ENCODE assay signal across 8 mouse cellular contexts in the genomic region with DNA sequence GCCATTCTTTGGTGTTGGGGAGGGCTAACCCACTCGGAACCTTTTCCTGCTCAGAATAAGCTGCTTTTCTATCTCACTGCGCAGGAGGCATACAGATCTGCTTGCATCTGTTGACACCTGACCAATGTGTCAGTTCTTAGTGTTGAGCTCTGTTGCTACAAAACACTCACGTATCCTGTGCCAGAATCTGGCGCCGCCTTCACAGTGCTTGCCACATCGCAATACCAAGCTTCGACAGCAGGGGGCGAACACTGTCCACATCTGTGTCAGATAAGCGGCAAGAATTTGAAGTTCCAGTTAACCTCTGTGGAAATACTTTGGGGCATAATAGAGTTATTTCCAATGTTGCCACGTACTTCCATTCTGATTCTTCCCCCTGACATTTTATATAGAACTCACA. TPM values are rescaled to one million over a fixed set of nuclear protein-coding genes. Genes with fewer than 3 reads are reported as not detected.
DNase-seq lines count a peak whose midpoint lies in the region; TF ChIP-seq lines count a peak whose summit lies in the region.

No protein-coding gene starts in this region.

- H3K4me3 ChIP-seq in gastrocnemius, adult 2 months, result peak overlapping the region; percentile 45

- peak overlapping the region; percentile 84 for H3K27ac ChIP-seq in gastrocnemius, adult 2 months

- DNase-seq in ZHBTc4 (ENCODE audit: low read depth, low spot score), result peak; percentile 88
- peak; percentile 87 to 94 for DNase-seq in cerebellum, postnatal 25 days
- DNase-seq in gastrocnemius, adult 2 months, result peak; percentile 97
- peak; percentile 63 for DNase-seq in hindlimb bud, embryonic 11.5 days (ENCODE audit: extremely low spot score, low read depth, low spot score)
- peak; percentile 95 to 99 for DNase-seq in left cerebral cortex, adult 18-20 months (ENCODE audit: low spot score in 2 of 2)
- DNase-seq in mesoderm, embryonic 11.5 days (ENCODE audit: low read depth, low spot score), result peak; percentile 86
- DNase-seq in right cerebral cortex, postnatal 36 days (ENCODE audit: low spot score in 2 of 2), result peak; percentile 83 to 91
- DNase-seq in urinary bladder, postnatal 36 days (ENCODE audit: low spot score in 2 of 2), result peak; percentile 95 to 97

- intact Hi-C loops in gastrocnemius, adult 2 months (cut with DNase I), result loop anchor here (1.0 to 10.0 kb wide), 3 partner anchors 28 to 282 kb away; a partner anchor contains a TSS

- TF ChIP-seq CTCF in gastrocnemius, adult 2 months (IDR thresholded peaks at IDR 0.05), result no peak; the same call in none of the 2 replicates

RNA-seq across cellular contexts. Expression of a gene that starts 25.4 kb away (rescaled TPM):
- 10 to 100 TPM; 23.3 to 25.3 TPM for total RNA-seq in gastrocnemius, adult 2 months (2021)
- 1 to 10 TPM; 4.9 to 7.9 TPM for total RNA-seq in left cerebral cortex, adult 18-20 months (2021)

RNA-seq across cellular contexts. Expression of a gene that starts 27.6 kb away (rescaled TPM):
- 10 to 100 TPM; 21.3 to 23.6 TPM for total RNA-seq in gastrocnemius, adult 2 months (2021)
- 10 to 100 TPM; 28.2 to 32.2 TPM for total RNA-seq in left cerebral cortex, adult 18-20 months (2021)

Comparison
In these comparisons a context has a peak if more than half of its experiments do, and no peak if none do; other contexts are left out.
1. Peak in every context shown above with its lines: DNase-seq, H3K4me3 ChIP-seq and H3K27ac ChIP-seq.